Mouse (Mus musculus) cortical plate, adult 2 months (tissue): ENCODE results near the gene Shc3.

ENCODE experiments used
- CTCF ChIP-seq: fragments of 200-500 bp; IDR thresholded peaks from 2 replicates; pipeline ENCODE4 v1.5.1; 2011; ENCODE audit warnings: mild to moderate bottlenecking, control low read depth, low read length; ENCODE audit not compliant: insufficient read depth; ENCODE audit errors: extremely low read depth
- POLR2A ChIP-seq: fragments of 200-500 bp; IDR thresholded peaks from 2 replicates; pipeline ENCODE4 v1.6.1; 2011; ENCODE audit warnings: mild to moderate bottlenecking, low read length, control low read depth; ENCODE audit not compliant: insufficient read depth; ENCODE audit errors: extremely low read depth

GRCm38 (mm10) chr13:51397861-51398260 lies 171.4 kb downstream of the Shc3 start:
- TF ChIP-seq CTCF = no peak
- no peak for TF ChIP-seq POLR2A
